Mouse (Mus musculus): ENCODE results near the gene B4galnt2.

DNA sequence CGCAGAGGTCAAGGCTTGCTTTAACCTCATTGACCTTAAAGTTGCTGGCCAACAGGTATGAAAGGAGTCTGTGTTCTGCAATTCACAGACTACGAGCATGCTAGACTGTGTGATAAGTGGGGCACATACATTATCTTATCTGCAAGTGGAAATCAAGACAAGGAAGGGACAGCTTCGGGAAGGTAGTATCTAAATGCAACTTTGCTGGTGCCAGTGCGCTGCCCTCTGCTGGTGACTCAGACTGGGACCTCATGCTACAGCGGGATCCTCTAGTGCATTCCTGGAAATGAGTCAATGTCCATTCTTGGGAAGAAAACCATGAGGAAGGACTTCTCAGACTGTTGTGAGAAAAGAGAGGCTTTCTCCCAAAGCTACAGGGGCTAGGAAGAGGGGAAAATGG is 61.0 kb downstream of the B4galnt2 start:
- TF ChIP-seq CTCF (IDR thresholded peaks at IDR 0.05; ENCODE audit: control insufficient read depth, insufficient read depth, insufficient read length) (no peak), MAX (IDR thresholded peaks at IDR 0.05) (no peak), MYOG (IDR thresholded peaks at IDR 0.05; ENCODE audit: control insufficient read depth, extremely low read depth, insufficient read length) (no peak), CEBPB (IDR thresholded peaks at IDR 0.05; ENCODE audit: low read depth) (no peak), USF1 (IDR thresholded peaks at IDR 0.05; ENCODE audit: low read depth) (no peak), MYOD1 (IDR thresholded peaks at IDR 0.05; ENCODE audit: control insufficient read depth, insufficient read length, low read depth) (no peak), FOSL1 (IDR thresholded peaks at IDR 0.05; ENCODE audit: insufficient read depth, low read length, poor library complexity, severe bottlenecking) (no peak)
